Mouse (Mus musculus) neural tube, embryonic 14.5 days (tissue): ENCODE measurements around the gene Rnf44. TPM values are rescaled to one million over a fixed set of nuclear protein-coding genes. Genes with fewer than 3 reads are reported as not detected.
A peak's percentile ranks its signal among the peaks of the same experiment; 100 is the strongest.

Experiments used
- ATAC-seq: fragments of 200-750 bp; cut with Nextera tagmentation; 2 replicates; pipeline ENCODE4 v1.8.0; 2017; ENCODE audit warnings: low read depth, mild to moderate bottlenecking, moderate TSS enrichment, moderate library complexity
- H3K27ac ChIP-seq: fragments of 300-500 bp; sonication (generic); 2 replicates; pipeline ENCODE4 v1.5.1; 2014; ENCODE audit warnings: low read depth, mild to moderate bottlenecking, control low read depth, low read length, moderate library complexity, mixed read lengths
- H3K27me3 ChIP-seq: fragments of 300-500 bp; sonication (generic); 2 replicates; pipeline ENCODE4 v1.6.1; 2014; ENCODE audit warnings: low read length; ENCODE audit not compliant: control insufficient read depth, insufficient read depth
- H3K36me3 ChIP-seq: fragments of 300-500 bp; sonication (generic); 2 replicates; pipeline ENCODE4 v1.6.1; 2014; ENCODE audit warnings: low read length, mixed read lengths; ENCODE audit not compliant: control insufficient read depth, insufficient read depth
- H3K4me1 ChIP-seq: fragments of 300-500 bp; sonication (generic); 2 replicates; pipeline ENCODE4 v1.6.1; 2014; ENCODE audit warnings: low read length; ENCODE audit not compliant: control insufficient read depth, insufficient read depth
- H3K4me2 ChIP-seq: fragments of 300-500 bp; sonication (generic); 2 replicates; pipeline ENCODE4 v1.6.1; 2014; ENCODE audit warnings: mild to moderate bottlenecking, low read depth, low read length, control low read depth
- H3K4me3 ChIP-seq: fragments of 300-500 bp; sonication (generic); 2 replicates; pipeline ENCODE4 v1.5.1; 2014; ENCODE audit warnings: low read depth, low read length, control low read depth, mixed read lengths
- H3K9ac ChIP-seq: fragments of 300-500 bp; sonication (generic); replicated peaks from 2 replicates; pipeline ENCODE4 v1.6.1; 2014; ENCODE audit warnings: low read depth, mild to moderate bottlenecking, control low read depth, low read length, mixed read lengths
- H3K9me3 ChIP-seq: fragments of 300-500 bp; sonication (generic); 2 replicates; pipeline ENCODE4 v1.6.1; 2016; ENCODE audit warnings: low read length; ENCODE audit not compliant: control insufficient read depth
- WGBS: fragments of 180-500 bp; shearing (Covaris S2); extraction: QIAGEN DNeasy Blood & Tissue Kit; methylation state at CpG from one replicate; pipeline ENCODE4 v1.1.7; 2014; 5-methylcytosine and 5-hydroxymethylcytosine counted together
- polyA plus RNA-seq: library from polyadenylated mRNA; unstranded; fragments of >200 nt; fragmentation: Nextera tagmentation; extraction: Ambion mirVana; gene quantifications from 2 replicates; pipeline ENCODE4 v1.2.1, GENCODE M21; 2014

Gene Rnf44
- polyA plus RNA-seq, 1 experiment from 2014 or later, result 88.3 TPM

DNA sequence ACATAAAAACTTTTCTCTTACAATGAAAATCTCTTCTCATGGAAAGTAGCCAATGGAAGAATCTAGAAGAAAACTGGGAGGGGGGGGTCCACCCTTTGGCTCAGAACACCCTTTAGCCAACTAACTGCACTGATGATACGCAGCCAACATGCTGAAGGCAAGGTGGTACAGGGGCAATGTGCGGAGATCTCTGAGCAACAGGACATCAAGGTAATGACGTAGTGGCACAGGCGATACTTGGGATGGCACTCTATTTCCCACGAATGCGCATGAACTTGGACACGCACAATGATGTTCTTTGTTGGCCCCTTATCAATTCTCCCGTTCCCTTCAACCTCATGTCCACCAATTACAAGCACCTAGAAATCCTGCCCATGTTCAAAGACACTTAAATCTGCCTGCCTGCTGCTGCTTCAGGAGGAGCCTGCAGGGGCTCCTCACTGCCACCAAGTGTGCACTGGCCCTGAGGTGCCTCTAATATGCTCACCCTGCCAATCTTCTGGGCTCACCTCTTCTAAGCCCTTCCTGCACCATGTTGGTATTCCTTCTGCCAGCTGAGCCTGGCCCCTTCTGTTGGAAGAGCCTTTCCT lies 3.5 kb downstream of the Rnf44 start:
- no peaks in the 10 kb centered on the region for H3K9me3 ChIP-seq
- peaks cover 29% of the 10 kb centered on the region for H3K4me1 ChIP-seq
- H3K36me3 ChIP-seq, result no peaks in the 10 kb centered on the region
- no peak overlapping the region for H3K4me3 ChIP-seq
- no peak overlapping the region for H3K4me2 ChIP-seq
- no peak overlapping the region for H3K27ac ChIP-seq
- ATAC-seq, result no peak
- H3K27me3 ChIP-seq, result no peaks in the 10 kb centered on the region
- H3K9ac ChIP-seq, result no peak overlapping the region
- 94% methylated on average over 8 of the region's 8 CpGs for WGBS

DNA sequence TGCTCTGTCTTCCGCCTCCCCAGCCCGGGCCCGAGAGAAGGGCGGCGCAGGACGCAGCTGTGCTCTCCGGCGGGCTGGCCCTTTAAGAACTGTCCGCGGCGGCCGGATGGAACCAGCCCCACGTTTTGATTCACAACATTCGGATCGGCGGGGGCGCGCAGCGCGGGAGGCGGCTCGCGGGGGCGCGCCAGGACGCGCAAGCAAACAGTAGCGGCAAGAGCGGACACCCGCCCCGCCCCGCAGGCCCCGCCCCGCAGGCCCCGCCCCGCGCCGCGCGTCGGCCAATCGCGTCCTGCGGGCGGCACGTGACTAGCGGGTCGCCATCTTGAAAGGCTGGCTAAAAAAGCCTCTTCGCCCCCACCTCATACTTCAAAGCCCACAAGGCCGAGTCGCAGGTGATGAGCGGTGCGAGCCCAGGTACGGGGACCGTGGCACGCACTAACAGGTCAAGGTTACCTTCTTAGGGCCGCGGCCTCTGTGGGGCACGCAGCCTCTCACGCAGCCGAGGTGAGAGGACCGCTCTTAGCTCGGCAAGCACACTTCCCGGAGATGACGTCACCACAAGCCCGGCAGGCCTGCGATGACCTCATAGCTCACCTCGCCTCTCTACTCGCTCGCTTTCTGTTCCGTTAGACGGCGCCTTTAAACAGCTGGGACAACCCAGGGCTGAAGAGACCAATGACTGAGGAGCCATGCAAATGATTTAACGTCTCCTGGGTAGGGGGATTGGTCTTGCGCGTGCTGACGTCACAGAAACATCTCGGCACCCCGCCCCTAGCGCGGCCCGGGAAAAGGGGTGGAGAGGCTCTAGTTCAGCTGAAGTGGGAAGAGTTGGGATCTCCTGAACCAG lies 5.9 kb downstream of the Rnf44 start:
- Histone ChIP-seq H3K27me3 (no peaks in the 10 kb centered on the region), H3K4me2 (peak overlapping the region; percentile 69), H3K36me3 (peaks cover 14% of the 10 kb centered on the region), H3K4me1 (peaks cover 40% of the 10 kb centered on the region), H3K4me3 (peak overlapping the region; percentile 88), H3K9me3 (no peaks in the 10 kb centered on the region), H3K27ac (peak overlapping the region; percentile 99), H3K9ac (peak overlapping the region; percentile 97)
- WGBS, result 0% methylated on average over 73 of the region's 82 CpGs
- peak; percentile 90 for ATAC-seq

DNA sequence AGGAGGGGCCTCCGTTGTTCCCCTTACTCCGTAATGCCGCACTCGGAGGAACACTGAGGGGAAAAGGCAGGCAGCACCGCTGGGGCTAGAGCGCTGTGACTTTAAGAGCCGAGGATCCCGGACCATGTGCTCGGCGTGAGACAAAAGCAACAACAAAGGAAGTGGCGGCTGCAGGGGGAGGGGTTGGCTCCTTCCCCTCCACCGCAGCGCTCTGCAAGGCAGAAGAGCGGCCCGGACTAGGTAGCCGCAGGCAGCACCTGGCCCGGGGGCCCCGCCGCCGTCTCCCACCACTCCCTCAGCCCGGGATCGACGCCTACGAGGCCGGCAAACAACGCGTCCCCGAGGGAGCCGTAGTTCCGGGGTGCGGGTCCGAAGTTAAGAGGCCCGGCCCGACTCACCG lies 6.6 kb downstream of the Rnf44 start:
- peak overlapping the region; percentile 69 for H3K4me2 ChIP-seq
- peaks cover 33% of the 10 kb centered on the region for H3K4me1 ChIP-seq
- no peaks in the 10 kb centered on the region for H3K9me3 ChIP-seq
- H3K27ac ChIP-seq, result peak overlapping the region; percentile 99
- H3K9ac ChIP-seq, result peak overlapping the region; percentile 97
- ATAC-seq, result peak; percentile 68
- 0% methylated on average over 28 of the region's 35 CpGs for WGBS
- H3K4me3 ChIP-seq, result peak overlapping the region; percentile 88
- peaks cover 21% of the 10 kb centered on the region for H3K36me3 ChIP-seq
- no peaks in the 10 kb centered on the region for H3K27me3 ChIP-seq

DNA sequence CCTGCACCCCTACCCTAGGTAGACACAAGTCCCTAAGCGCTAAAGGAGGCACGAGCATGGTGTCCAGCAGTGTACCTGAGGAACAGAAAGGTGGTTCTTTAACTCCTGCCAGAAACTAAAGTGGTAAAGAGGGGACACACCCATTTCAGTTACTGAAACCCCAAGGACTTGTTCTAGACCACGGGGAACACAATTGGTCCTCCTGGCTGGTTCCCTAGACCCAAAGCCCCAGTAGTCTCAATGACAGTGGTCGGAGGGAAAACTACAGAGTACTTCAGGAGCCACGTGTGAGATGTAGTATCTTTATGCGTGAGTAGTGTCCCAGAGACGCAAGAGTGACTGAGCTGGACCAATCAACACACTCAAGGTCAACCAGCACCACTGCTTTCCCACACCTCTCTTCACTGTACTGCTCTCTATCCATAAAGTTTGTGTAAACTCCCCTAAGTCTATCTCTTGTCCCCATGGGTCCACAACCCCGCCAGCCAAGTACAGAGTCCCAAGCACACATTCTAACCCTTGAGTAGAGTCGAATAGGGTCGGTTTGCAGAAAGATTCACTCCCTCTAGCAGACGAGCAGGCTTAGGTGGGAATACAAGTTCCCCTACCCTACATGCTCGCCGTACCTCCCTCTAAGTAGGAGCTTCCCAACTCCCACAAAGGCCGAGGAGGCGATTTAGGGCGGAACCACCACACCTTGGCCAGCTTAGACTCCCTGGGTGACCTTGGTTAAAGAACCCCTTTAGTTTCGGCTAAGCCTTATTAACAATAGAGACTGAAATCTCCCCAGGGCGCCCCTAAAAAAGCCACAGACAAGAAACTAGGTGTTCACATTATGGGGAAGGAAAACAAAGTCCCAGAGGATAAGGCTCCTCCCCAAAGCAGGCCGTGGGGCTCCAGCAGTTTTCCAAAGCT lies 7.3 kb downstream of the Rnf44 start:
- Histone ChIP-seq H3K4me3 (peak overlapping the region; percentile 88), H3K36me3 (peaks cover 28% of the 10 kb centered on the region), H3K27ac (peak overlapping the region; percentile 99), H3K4me2 (peak overlapping the region; percentile 69), H3K9ac (peak overlapping the region; percentile 97), H3K4me1 (peaks cover 28% of the 10 kb centered on the region), H3K9me3 (no peaks in the 10 kb centered on the region), H3K27me3 (no peaks in the 10 kb centered on the region)
- no peak for ATAC-seq
- WGBS, result 6% methylated on average over 19 of the region's 19 CpGs

DNA sequence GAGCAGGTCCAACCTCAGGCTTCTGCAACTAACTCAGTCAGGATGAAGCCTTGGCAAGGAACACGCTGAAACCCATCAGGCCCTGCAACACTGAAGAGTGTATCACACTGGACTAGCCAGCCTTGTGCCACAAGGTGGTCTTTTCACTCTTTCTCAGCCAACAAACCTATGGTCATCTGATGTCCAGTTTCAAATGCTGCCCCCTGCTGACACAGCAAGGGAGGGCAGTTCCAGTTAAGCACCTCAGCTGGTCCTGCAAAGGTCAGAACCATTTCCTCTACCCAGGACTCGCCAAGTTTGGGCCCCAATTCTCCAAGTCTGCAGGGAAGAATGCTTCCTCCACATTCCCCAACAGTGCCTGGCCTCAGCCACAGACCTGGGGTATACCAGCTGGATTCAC lies 8.5 kb downstream of the Rnf44 start:
- Histone ChIP-seq H3K9ac (no peak overlapping the region), H3K4me1 (peaks cover 28% of the 10 kb centered on the region), H3K36me3 (peaks cover 40% of the 10 kb centered on the region), H3K27ac (no peak overlapping the region), H3K4me3 (peak overlapping the region; percentile 88), H3K9me3 (no peaks in the 10 kb centered on the region), H3K27me3 (no peaks in the 10 kb centered on the region), H3K4me2 (peak overlapping the region; percentile 69)
- no peak for ATAC-seq
- WGBS, result 45% methylated on average over 2 of the region's 2 CpGs

DNA sequence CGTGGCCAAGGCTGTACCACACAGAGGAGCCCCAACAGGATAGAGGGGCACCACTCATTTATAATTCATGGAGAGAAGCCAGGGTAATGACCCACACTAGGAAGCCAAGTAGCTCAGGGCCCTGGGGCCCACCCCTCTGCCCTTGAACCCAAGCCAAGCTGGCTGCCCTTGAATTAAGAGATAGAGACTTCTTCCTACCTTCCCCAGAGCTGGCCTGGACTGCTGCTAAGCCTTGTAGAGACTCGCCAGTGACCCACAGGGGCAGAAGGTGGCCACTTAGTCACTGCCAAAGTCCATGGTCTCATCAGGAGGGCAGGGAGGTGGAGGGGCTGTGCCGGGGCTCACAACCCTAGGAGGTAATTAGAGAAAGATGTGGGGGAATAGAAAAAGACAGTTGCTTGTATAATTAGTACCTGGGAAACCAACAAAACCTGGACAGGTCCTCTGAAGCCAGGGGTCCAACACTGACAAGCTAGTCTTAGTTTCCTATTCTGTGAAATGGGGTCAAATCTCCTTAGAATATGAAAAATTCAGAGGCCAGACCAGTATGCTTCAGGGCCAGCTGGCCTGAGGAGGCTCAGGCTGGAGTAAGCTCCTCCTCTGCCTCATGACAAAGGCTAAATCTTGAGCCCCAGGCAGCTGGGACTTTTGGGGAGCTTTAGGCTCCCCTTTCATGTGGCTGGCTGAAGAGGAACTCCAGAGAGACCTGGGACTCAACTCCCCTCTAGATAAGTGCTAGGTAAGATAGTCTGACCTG lies 9.4 kb downstream of the Rnf44 start:
- no peak for ATAC-seq
- no peak overlapping the region; the same call in 1 of the 2 replicates for H3K9ac ChIP-seq
- peaks cover 28% of the 10 kb centered on the region for H3K4me1 ChIP-seq
- 75% methylated on average over 3 of the region's 3 CpGs for WGBS
- no peak overlapping the region for H3K4me3 ChIP-seq
- no peak overlapping the region for H3K27ac ChIP-seq
- H3K36me3 ChIP-seq, result peaks cover 45% of the 10 kb centered on the region
- no peaks in the 10 kb centered on the region for H3K27me3 ChIP-seq
- H3K4me2 ChIP-seq, result peak overlapping the region; percentile 69; the same call in 1 of the 2 replicates
- H3K9me3 ChIP-seq, result no peaks in the 10 kb centered on the region

DNA sequence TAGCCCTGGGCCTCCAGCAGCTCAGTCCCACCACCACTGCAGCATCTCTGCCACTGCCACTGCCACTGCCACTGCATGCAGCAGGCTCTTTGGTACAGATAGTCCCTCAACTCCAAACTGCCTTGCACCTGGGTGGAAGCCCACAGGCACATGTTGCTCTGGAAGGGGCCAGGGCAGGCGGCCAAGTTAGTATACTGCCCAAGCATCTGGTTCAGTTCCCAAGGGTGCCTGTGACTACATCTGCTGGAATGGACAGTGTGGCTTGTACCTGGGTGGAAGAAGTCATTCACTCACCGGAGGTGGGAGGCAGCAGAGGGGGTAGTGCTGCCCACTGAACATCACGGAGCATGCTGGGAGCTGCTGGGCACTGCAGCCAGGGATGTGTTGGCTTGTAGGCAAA lies 10.4 kb downstream of the Rnf44 start:
- no peak overlapping the region for H3K27ac ChIP-seq
- H3K36me3 ChIP-seq, result peaks cover 50% of the 10 kb centered on the region
- H3K27me3 ChIP-seq, result no peaks in the 10 kb centered on the region
- H3K4me3 ChIP-seq, result no peak overlapping the region
- no peak for ATAC-seq
- no peak overlapping the region for H3K9ac ChIP-seq
- H3K4me1 ChIP-seq, result peaks cover 24% of the 10 kb centered on the region
- no peaks in the 10 kb centered on the region for H3K9me3 ChIP-seq
- 90% methylated on average over 3 of the region's 3 CpGs for WGBS
- no peak overlapping the region for H3K4me2 ChIP-seq

DNA sequence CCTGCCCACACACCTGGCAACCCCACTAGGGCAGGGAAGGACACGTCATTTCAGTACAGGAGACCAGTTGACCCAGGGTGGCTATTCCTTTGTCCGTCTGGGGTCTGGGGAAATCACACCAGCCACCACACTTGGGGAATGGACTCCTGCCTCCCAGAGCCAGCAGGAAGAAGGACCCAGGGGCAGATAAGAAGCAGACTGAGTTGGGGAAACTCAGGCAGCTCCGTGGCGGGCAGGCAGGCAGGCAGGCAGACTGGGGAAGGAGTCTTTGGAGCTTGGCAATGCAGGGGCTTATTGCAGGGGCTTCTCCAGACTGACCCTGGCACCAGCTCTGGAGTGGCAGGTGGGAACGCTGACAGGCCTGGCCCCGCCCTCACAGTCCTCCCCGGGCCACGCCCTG lies 12.4 kb downstream of the Rnf44 start:
- peaks cover 24% of the 10 kb centered on the region for H3K4me1 ChIP-seq
- no peaks in the 10 kb centered on the region for H3K9me3 ChIP-seq
- no peak overlapping the region for H3K4me3 ChIP-seq
- no peak overlapping the region for H3K27ac ChIP-seq
- ATAC-seq, result no peak
- H3K4me2 ChIP-seq, result no peak overlapping the region
- no peak overlapping the region for H3K9ac ChIP-seq
- WGBS, result 89% methylated on average over 8 of the region's 8 CpGs
- H3K27me3 ChIP-seq, result no peaks in the 10 kb centered on the region
- H3K36me3 ChIP-seq, result peaks cover 50% of the 10 kb centered on the region
